26 mouse cellular contexts compared by ENCODE assay signal in genomic region chr3:90101673-90102072, GRCm38 (mm10). TPM values are rescaled to one million over a fixed set of nuclear protein-coding genes. Genes with fewer than 3 reads are reported as not detected.
DNase-seq lines count a peak whose midpoint lies in the region; ATAC-seq and TF ChIP-seq lines count a peak whose summit lies in the region.
"Had no signal": no experiment of that assay in that cellular context is flagged by ENCODE, and none has a peak within 500 bp of the region (broad histone marks: within the 10 kb centered on the region; RNA-seq: fewer than 3 reads in every experiment).

No protein-coding gene starts in this region.

- no peaks in the 10 kb centered on the region for H3K27me3 ChIP-seq in intestine, postnatal 0 days (replicated peaks; ENCODE audit: control insufficient read depth, insufficient read depth, low read length)
- H3K27me3 ChIP-seq in intestine, embryonic 16.5 days (replicated peaks; ENCODE audit: control insufficient read depth, insufficient read depth, low read length) = no peaks in the 10 kb centered on the region
- no peaks in the 10 kb centered on the region for H3K27me3 ChIP-seq in MEL (ENCODE audit: control insufficient read depth in 1 of 2, insufficient read depth in 2 of 2, low read length in 2 of 2)
- H3K27me3 ChIP-seq: embryonic facial prominence, embryonic 12.5 days; embryonic facial prominence, embryonic 15.5 days; heart, embryonic 13.5 days; hindbrain, embryonic 12.5 days; hindbrain, embryonic 15.5 days had no signal

- peaks cover 29% of the 10 kb centered on the region for H3K36me3 ChIP-seq in intestine, postnatal 0 days (ENCODE audit: control insufficient read depth, insufficient read depth)
- H3K36me3 ChIP-seq in intestine, embryonic 16.5 days (ENCODE audit: control insufficient read depth, insufficient read depth, low read length) = peaks cover 10% of the 10 kb centered on the region; the same call in 1 of the 2 replicates
- H3K36me3 ChIP-seq in MEL (ENCODE audit: control insufficient read depth in 1 of 2, insufficient read depth in 2 of 2, low read length in 2 of 2) = peaks cover 0 to 2% of the 10 kb centered on the region in 2 experiments; a peak in 1 of 4 replicates

- H3K27ac ChIP-seq in intestine, postnatal 0 days (ENCODE audit: low read depth, low read length) = no peak overlapping the region
- no peak overlapping the region for H3K27ac ChIP-seq in intestine, embryonic 16.5 days (ENCODE audit: low read length)
- H3K27ac ChIP-seq in MEL (ENCODE audit: control insufficient read depth, low read depth, low read length) = no peak overlapping the region
- H3K27ac ChIP-seq: embryonic facial prominence, embryonic 12.5 days; embryonic facial prominence, embryonic 15.5 days; gastrocnemius, adult 2 months; heart, embryonic 13.5 days; hindbrain, embryonic 12.5 days; hindbrain, embryonic 15.5 days had no signal

- no peaks in the 10 kb centered on the region for H3K4me1 ChIP-seq in intestine, postnatal 0 days (replicated peaks; ENCODE audit: control insufficient read depth, insufficient read depth, low read length)
- no peaks in the 10 kb centered on the region for H3K4me1 ChIP-seq in intestine, embryonic 16.5 days (ENCODE audit: control insufficient read depth, insufficient read depth, low read length)
- H3K4me1 ChIP-seq in MEL (ENCODE audit: control insufficient read depth in 1 of 2, insufficient read depth in 2 of 2, low read length in 2 of 2) = no peaks in the 10 kb centered on the region
- H3K4me1 ChIP-seq: embryonic facial prominence, embryonic 12.5 days; embryonic facial prominence, embryonic 15.5 days; heart, embryonic 13.5 days; hindbrain, embryonic 12.5 days; hindbrain, embryonic 15.5 days had no signal

- no peaks in the 10 kb centered on the region for H3K79me2 ChIP-seq in MEL (ENCODE audit: control insufficient read depth, insufficient read depth, low read length, poor library complexity)

- no peaks in the 10 kb centered on the region for H3K9me3 ChIP-seq in intestine, postnatal 0 days (ENCODE audit: control insufficient read depth)
- no peaks in the 10 kb centered on the region for H3K9me3 ChIP-seq in intestine, embryonic 16.5 days (ENCODE audit: control insufficient read depth, low read length)
- H3K9me3 ChIP-seq in MEL (replicated peaks; ENCODE audit: insufficient read depth, low read length) = no peaks in the 10 kb centered on the region
- H3K9me3 ChIP-seq: embryonic facial prominence, embryonic 12.5 days; embryonic facial prominence, embryonic 15.5 days; heart, embryonic 13.5 days; hindbrain, embryonic 12.5 days; hindbrain, embryonic 15.5 days had no signal

- no peak for DNase-seq in MEL (ENCODE audit: low read depth, low spot score)
- DNase-seq in induced T-regulatory cell, adult 2 months (ENCODE audit: low read depth) = peak; percentile 61
- DNase-seq in naive thymus-derived CD4-positive, alpha-beta T cell, adult 2 months (ENCODE audit: low read depth) = peak; percentile 42
- no peak for DNase-seq in adrenal gland, adult (ENCODE audit: inconsistent age in 2 of 2, low spot score in 1 of 2)
- no peak for DNase-seq in kidney, postnatal 4 days
- no peak for DNase-seq in kidney, postnatal 14 days
- DNase-seq: adrenal gland, postnatal 10 days; adrenal gland, postnatal 36 days; cerebellum, adult 18-20 months; cerebellum, adult 9-10 months; cerebellum, postnatal 14 days; forebrain, postnatal 0 days; gastrocnemius, adult 2 months; gastrocnemius, postnatal 14 days; heart, adult 18-20 months; heart, postnatal 14 days; heart, postnatal 4 days; kidney, adult 11 months had no signal

- H3K9ac ChIP-seq in intestine, postnatal 0 days (ENCODE audit: low read depth, low read length) = no peak overlapping the region
- no peak overlapping the region for H3K9ac ChIP-seq in intestine, embryonic 16.5 days (ENCODE audit: low read depth, low read length)
- H3K9ac ChIP-seq in MEL (ENCODE audit: control insufficient read depth, low read depth, low read length, poor library complexity, severe bottlenecking) = no peak overlapping the region
- H3K9ac ChIP-seq: embryonic facial prominence, embryonic 12.5 days; embryonic facial prominence, embryonic 15.5 days; forebrain, postnatal 0 days; heart, embryonic 13.5 days; hindbrain, embryonic 12.5 days; hindbrain, embryonic 15.5 days had no signal

- no peak for TF ChIP-seq EP300 in MEL (IDR thresholded peaks at IDR 0.05; ENCODE audit: low read depth in 1 of 2, low read length in 2 of 2)

- H3K4me2 ChIP-seq in intestine, postnatal 0 days (replicated peaks; ENCODE audit: low read depth) = no peak overlapping the region
- H3K4me2 ChIP-seq in intestine, embryonic 16.5 days (ENCODE audit: low read depth, low read length) = no peak overlapping the region
- H3K4me2 ChIP-seq: embryonic facial prominence, embryonic 12.5 days; embryonic facial prominence, embryonic 15.5 days; heart, embryonic 13.5 days; hindbrain, embryonic 12.5 days; hindbrain, embryonic 15.5 days had no signal

- no peak for TF ChIP-seq POLR2A in MEL (IDR thresholded peaks at IDR 0.05; ENCODE audit: control insufficient read depth in 1 of 2, insufficient read depth in 1 of 2, low read depth in 1 of 2, low read length in 2 of 2, poor library complexity in 1 of 2)

- ATAC-seq in intestine, postnatal 0 days = 0 out of 2 replicates have a peak, but pooled peaks have one; percentile 32
- no peak for ATAC-seq in intestine, embryonic 16.5 days
- ATAC-seq: forebrain, embryonic 14.5 days; forebrain, postnatal 0 days had no signal

- WGBS in intestine, postnatal 0 days = 75% methylated on average over 2 of the region's 2 CpGs
- 91% methylated on average over 2 of the region's 2 CpGs for WGBS in intestine, embryonic 16.5 days

- TF ChIP-seq CTCF in intestine, postnatal 0 days (IDR thresholded peaks at IDR 0.05; ENCODE audit: low read depth) = no peak
- no peak for TF ChIP-seq CTCF in MEL (IDR thresholded peaks at IDR 0.05 in 2 of 3, conservative IDR thresholded peaks at IDR 0.05 in 1 of 3; ENCODE audit: control insufficient read depth in 1 of 3, insufficient read depth in 1 of 3, low read depth in 2 of 3, low read length in 3 of 3, poor library complexity in 1 of 3, severe bottlenecking in 1 of 3)

- no peak for TF ChIP-seq RAD21 in MEL (IDR thresholded peaks at IDR 0.05; ENCODE audit: low read depth, low read length)

- no peak overlapping the region for H3K4me3 ChIP-seq in intestine, postnatal 0 days (ENCODE audit: low read depth, low read length)
- H3K4me3 ChIP-seq in intestine, embryonic 16.5 days (ENCODE audit: low read length) = no peak overlapping the region
- H3K4me3 ChIP-seq in MEL (ENCODE audit: control insufficient read depth in 1 of 2, insufficient read depth in 1 of 2, low read depth in 2 of 2, low read length in 2 of 2) = no peak overlapping the region
- H3K4me3 ChIP-seq: embryonic facial prominence, embryonic 12.5 days; embryonic facial prominence, embryonic 15.5 days; gastrocnemius, adult 2 months; heart, embryonic 13.5 days; hindbrain, embryonic 12.5 days; hindbrain, embryonic 15.5 days had no signal

TF ChIP-seq in MEL, 35 proteins besides CTCF, POLR2A, EP300 and RAD21:
- TF ChIP-seq MYB (IDR thresholded peaks at IDR 0.05; ENCODE audit: low read depth, low read length) (no peak), USF2 (IDR thresholded peaks at IDR 0.05; ENCODE audit: borderline replicate concordance in 1 of 2, insufficient read depth in 1 of 2, low read depth in 1 of 2, low read length in 2 of 2) (no peak), ZNF384 (IDR thresholded peaks at IDR 0.05; ENCODE audit: low read depth, low read length) (peak; percentile 43; the same call in 1 of the 2 replicates)
TF ChIP-seq in MEL: peak in this region for 1.

RNA-seq across cellular contexts. Expression of gene Nup210l, which starts 2.3 kb away (rescaled TPM):
- 0.03 TPM in 1 of 2 replicates, not detected in the other for polyA plus RNA-seq in intestine, postnatal 0 days (2015; fragmentation: Nextera tagmentation; extraction: Ambion mirVana)
- polyA plus RNA-seq in intestine, embryonic 16.5 days (2015; fragmentation: Nextera tagmentation; extraction: Ambion mirVana) = 0.16 and 0.17 TPM in 2 replicates
- total RNA-seq in MEL (2012; rRNA removed) = 0.54 and 0.62 TPM in 2 replicates
- under 1 TPM in 1 of 2 experiments, not detected in 1; 0.65 TPM for polyA plus RNA-seq in MEL (2012; ENCODE audit: insufficient read depth in 1 of 2, insufficient read length in 2 of 2, low read depth in 1 of 2, low replicate concordance in 2 of 2, missing spikeins in 1 of 2)

RNA-seq across cellular contexts. Expression of gene Tpm3, which starts 29.2 kb away (rescaled TPM):
- 311 and 332 TPM in 2 replicates for polyA plus RNA-seq in intestine, postnatal 0 days (2015; fragmentation: Nextera tagmentation; extraction: Ambion mirVana)
- 532 and 565 TPM in 2 replicates for polyA plus RNA-seq in intestine, embryonic 16.5 days (2015; fragmentation: Nextera tagmentation; extraction: Ambion mirVana)
- 274 and 314 TPM in 2 replicates for total RNA-seq in MEL (2012; rRNA removed)
- 100 to 1,000 TPM; 205 to 273 TPM for polyA plus RNA-seq in MEL (2012; ENCODE audit: insufficient read depth in 1 of 2, insufficient read length in 2 of 2, low read depth in 1 of 2, low replicate concordance in 2 of 2, missing spikeins in 1 of 2)

RNA-seq across cellular contexts. Expression of gene Ubap2l, which starts 49.2 kb away (rescaled TPM):
- polyA plus RNA-seq in intestine, postnatal 0 days (2015; fragmentation: Nextera tagmentation; extraction: Ambion mirVana) = 112 and 117 TPM in 2 replicates
- polyA plus RNA-seq in intestine, embryonic 16.5 days (2015; fragmentation: Nextera tagmentation; extraction: Ambion mirVana) = 122 and 146 TPM in 2 replicates
- total RNA-seq in MEL (2012; rRNA removed) = 102 and 107 TPM in 2 replicates
- polyA plus RNA-seq in MEL (2012; ENCODE audit: insufficient read depth in 1 of 2, insufficient read length in 2 of 2, low read depth in 1 of 2, low replicate concordance in 2 of 2, missing spikeins in 1 of 2) = 100 to 1,000 TPM; 247 to 442 TPM

RNA-seq across cellular contexts. Expression of gene 4933434E20Rik, which starts 50.2 kb away (rescaled TPM):
- 128 and 130 TPM in 2 replicates for polyA plus RNA-seq in intestine, postnatal 0 days (2015; fragmentation: Nextera tagmentation; extraction: Ambion mirVana)
- 194 and 199 TPM in 2 replicates for polyA plus RNA-seq in intestine, embryonic 16.5 days (2015; fragmentation: Nextera tagmentation; extraction: Ambion mirVana)
- total RNA-seq in MEL (2012; rRNA removed) = 152 and 161 TPM in 2 replicates
- polyA plus RNA-seq in MEL (2012; ENCODE audit: insufficient read depth in 1 of 2, insufficient read length in 2 of 2, low read depth in 1 of 2, low replicate concordance in 2 of 2, missing spikeins in 1 of 2) = 100 to 1,000 TPM; 184 to 227 TPM

Comparison
In these comparisons a context has a peak if more than half of its experiments do, and no peak if none do; other contexts are left out.
1. DNase-seq: peak in induced T-regulatory cell, adult 2 months (single experiment) and naive thymus-derived CD4-positive, alpha-beta T cell, adult 2 months (single experiment); none in MEL (single experiment), adrenal gland, adult (0 of 2), kidney, postnatal 4 days (0 of 2) and kidney, postnatal 14 days (single experiment).